Mouse (Mus musculus) testis, adult 2 months (tissue): ENCODE measurements around the gene Chmp6.

Experiments used
- CTCF ChIP-seq: fragments of 200-500 bp; IDR thresholded peaks from 2 replicates; pipeline ENCODE4 v1.5.1; 2012; ENCODE audit warnings: low read depth, mild to moderate bottlenecking, inconsistent platforms, low read length, moderate library complexity; ENCODE audit not compliant: control insufficient read depth, insufficient read depth, insufficient replicate concordance
- POLR2A ChIP-seq: fragments of 200-500 bp; IDR thresholded peaks from 2 replicates; pipeline ENCODE4 v1.6.1; 2012; ENCODE audit warnings: low read depth, mild to moderate bottlenecking, inconsistent platforms, low read length, moderate library complexity; ENCODE audit not compliant: control insufficient read depth

DNA sequence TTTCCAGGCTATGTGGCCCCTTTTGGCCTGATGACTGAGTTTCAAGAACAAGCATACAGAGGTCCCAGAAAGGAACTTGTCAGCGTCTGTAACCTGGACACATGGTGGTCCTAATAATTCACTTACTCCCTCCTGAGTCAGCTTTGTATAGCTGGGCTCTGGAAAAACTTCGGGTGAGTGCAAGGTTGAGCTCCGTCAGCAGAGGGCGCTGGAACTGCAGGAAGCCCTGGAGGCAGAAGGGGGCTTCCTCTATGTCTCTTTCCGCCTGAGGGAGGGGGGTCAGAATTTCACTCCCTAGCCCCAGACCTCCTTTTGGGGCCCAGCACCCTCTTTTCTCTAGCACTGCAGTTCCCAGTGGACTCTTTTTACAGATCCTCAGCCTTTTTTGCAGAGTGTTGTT, 3.8 kb upstream of the Chmp6 start:
- TF ChIP-seq CTCF: peak; percentile 79
- TF ChIP-seq POLR2A: no peak
